12 mouse cellular contexts compared by ENCODE assay signal in the genomic region with DNA sequence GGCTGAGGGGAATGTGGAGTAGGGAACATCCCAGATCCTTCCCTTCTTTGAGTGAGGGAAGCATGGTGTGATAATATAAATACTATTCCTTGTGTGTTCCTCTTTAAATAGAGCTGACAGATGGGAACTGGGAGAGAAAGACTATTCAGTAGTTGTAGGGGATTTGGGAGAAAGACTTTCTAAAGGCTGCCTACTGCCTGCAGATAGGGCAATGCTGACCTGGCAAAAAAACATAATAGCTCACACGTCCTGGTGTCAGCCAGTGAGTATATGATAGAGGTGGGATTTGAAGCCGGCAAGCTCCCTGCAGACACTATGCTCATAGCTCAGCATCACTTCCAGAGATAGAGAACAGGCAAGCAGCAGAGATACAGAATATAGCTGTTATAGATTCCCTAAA. TPM values are rescaled to one million over a fixed set of nuclear protein-coding genes. Genes with fewer than 3 reads are reported as not detected.
DNase-seq lines count a peak whose midpoint lies in the region; ATAC-seq lines count a peak whose summit lies in the region.
"Had no signal": no experiment of that assay in that cellular context is flagged by ENCODE, and none has a peak within 500 bp of the region (broad histone marks: within the 10 kb centered on the region; RNA-seq: fewer than 3 reads in every experiment).

No protein-coding gene starts in this region.

- H3K27me3 ChIP-seq in heart, embryonic 11.5 days (ENCODE audit: control insufficient read depth, insufficient read depth, low read length): no peaks in the 10 kb centered on the region
- H3K27me3 ChIP-seq in forebrain, embryonic 16.5 days (replicated peaks; ENCODE audit: control insufficient read depth, insufficient read depth, low read length): no peaks in the 10 kb centered on the region
- no peaks in the 10 kb centered on the region for H3K27me3 ChIP-seq in midbrain, embryonic 13.5 days
- H3K27me3 ChIP-seq: kidney, embryonic 15.5 days had no signal

- peaks cover 48% of the 10 kb centered on the region for H3K4me1 ChIP-seq in heart, embryonic 11.5 days (ENCODE audit: control insufficient read depth, insufficient read depth, low read length)
- peaks cover 45% of the 10 kb centered on the region for H3K4me1 ChIP-seq in forebrain, embryonic 16.5 days (replicated peaks; ENCODE audit: control insufficient read depth, insufficient read depth, low read length)
- H3K4me1 ChIP-seq in midbrain, embryonic 13.5 days (replicated peaks): peaks cover 65% of the 10 kb centered on the region

- no peaks in the 10 kb centered on the region for H3K9me3 ChIP-seq in heart, embryonic 11.5 days (replicated peaks; ENCODE audit: control insufficient read depth, low read length)
- no peaks in the 10 kb centered on the region for H3K9me3 ChIP-seq in forebrain, embryonic 16.5 days (ENCODE audit: control insufficient read depth, low read length)
- H3K9me3 ChIP-seq in midbrain, embryonic 13.5 days: no peaks in the 10 kb centered on the region
- H3K9me3 ChIP-seq: kidney, embryonic 15.5 days; liver, embryonic 12.5 days had no signal

- H3K4me3 ChIP-seq in heart, embryonic 11.5 days (ENCODE audit: low read depth, low read length): no peak overlapping the region; the same call in 1 of the 2 replicates
- no peak overlapping the region for H3K4me3 ChIP-seq in forebrain, embryonic 16.5 days (replicated peaks; ENCODE audit: low read length)
- H3K4me3 ChIP-seq in midbrain, embryonic 13.5 days (replicated peaks): peak overlapping the region; percentile 84
- H3K4me3 ChIP-seq: kidney, embryonic 15.5 days; liver, embryonic 12.5 days had no signal

- no peak for ATAC-seq in heart, embryonic 11.5 days (replicated peaks; ENCODE audit: insufficient number of reproducible peaks, low FRiP score, low TSS enrichment)
- ATAC-seq in forebrain, embryonic 16.5 days: no peak
- no peak for ATAC-seq in midbrain, embryonic 13.5 days
- no peak for ATAC-seq in megakaryocyte-erythroid progenitor cell, adult 5-6 weeks (replicated peaks; ENCODE audit: low FRiP score, low TSS enrichment, poor library complexity, severe bottlenecking)
- ATAC-seq: liver, embryonic 12.5 days had no signal

- no peak for DNase-seq in heart, postnatal 4 days
- peak; percentile 40 for DNase-seq in brain, adult 2 months (ENCODE audit: low read depth, low spot score)
- DNase-seq in cerebellum, adult 8-10 months: no peak
- no peak for DNase-seq in layer of hippocampus, postnatal 25 days (ENCODE audit: extremely low spot score in 1 of 2, low spot score in 1 of 2)
- DNase-seq: B cell, adult 2 months; lung, postnatal 36 days had no signal

- H3K4me2 ChIP-seq in heart, embryonic 11.5 days: peak overlapping the region; percentile 3; the same call in 1 of the 2 replicates
- H3K4me2 ChIP-seq in forebrain, embryonic 16.5 days (ENCODE audit: low read length): peak overlapping the region; percentile 85
- H3K4me2 ChIP-seq in midbrain, embryonic 13.5 days (replicated peaks): peak overlapping the region; percentile 84
- H3K4me2 ChIP-seq: liver, embryonic 12.5 days had no signal

- no peaks in the 10 kb centered on the region for H3K36me3 ChIP-seq in heart, embryonic 11.5 days (ENCODE audit: control insufficient read depth, insufficient read depth, low read length)
- H3K36me3 ChIP-seq in forebrain, embryonic 16.5 days (ENCODE audit: control insufficient read depth, insufficient read depth): no peaks in the 10 kb centered on the region
- no peaks in the 10 kb centered on the region for H3K36me3 ChIP-seq in midbrain, embryonic 13.5 days
- H3K36me3 ChIP-seq: kidney, embryonic 15.5 days; liver, embryonic 12.5 days had no signal

- no peak overlapping the region for H3K27ac ChIP-seq in heart, embryonic 11.5 days (ENCODE audit: low read depth, low read length)
- H3K27ac ChIP-seq in forebrain, embryonic 16.5 days (ENCODE audit: low read length): no peak overlapping the region
- no peak overlapping the region for H3K27ac ChIP-seq in midbrain, embryonic 13.5 days
- H3K27ac ChIP-seq: kidney, embryonic 15.5 days; liver, embryonic 12.5 days had no signal

- 21% methylated on average over 2 of the region's 2 CpGs for WGBS in heart, embryonic 11.5 days (ENCODE audit: insufficient replicate concordance)
- 13% methylated on average over 2 of the region's 2 CpGs for WGBS in forebrain, embryonic 16.5 days
- 13% methylated on average over 2 of the region's 2 CpGs for WGBS in midbrain, embryonic 13.5 days

- H3K9ac ChIP-seq in heart, embryonic 11.5 days (ENCODE audit: low read depth, low read length): no peak overlapping the region
- peak overlapping the region; percentile 33; the same call in 1 of the 2 replicates for H3K9ac ChIP-seq in forebrain, embryonic 16.5 days (replicated peaks; ENCODE audit: low read depth, low read length)
- peak overlapping the region; percentile 98 for H3K9ac ChIP-seq in midbrain, embryonic 13.5 days (replicated peaks)
- H3K9ac ChIP-seq: kidney, embryonic 15.5 days; liver, embryonic 12.5 days had no signal

RNA-seq across cellular contexts. Expression of a gene that starts 3.2 kb away (rescaled TPM):
- 7.7 and 10.3 TPM in 2 replicates for polyA plus RNA-seq in heart, embryonic 11.5 days (2014; fragmentation: Nextera tagmentation; extraction: Ambion mirVana)
- total RNA-seq in heart, postnatal 4 days (2021): 10 to 100 TPM; 29.8 to 30.8 TPM
- polyA plus RNA-seq in forebrain, embryonic 16.5 days (2015; fragmentation: Nextera tagmentation; extraction: Ambion mirVana): 16.0 and 17.9 TPM in 2 replicates
- 14.6 and 17.0 TPM in 2 replicates for polyA plus RNA-seq in midbrain, embryonic 13.5 days (2015; fragmentation: Nextera tagmentation; extraction: Ambion mirVana)
- 3.5 and 4.0 TPM in 2 replicates for total RNA-seq in megakaryocyte-erythroid progenitor cell, adult 5-6 weeks (2014; fragmentation: Nextera tagmentation)
- total RNA-seq in megakaryocyte-erythroid progenitor cell, adult 5-6 weeks (2017): 0.33 and 0.88 TPM in 2 replicates
- 10 to 100 TPM; 12.3 to 17.3 TPM for total RNA-seq in layer of hippocampus, postnatal 25 days (2021)

RNA-seq across cellular contexts. Expression of a gene that starts 18.3 kb away (rescaled TPM):
- polyA plus RNA-seq in heart, embryonic 11.5 days (2014; fragmentation: Nextera tagmentation; extraction: Ambion mirVana): 34.4 and 41.2 TPM in 2 replicates
- total RNA-seq in heart, postnatal 4 days (2021): 10 to 100 TPM; 55.1 to 59.8 TPM
- polyA plus RNA-seq in forebrain, embryonic 16.5 days (2015; fragmentation: Nextera tagmentation; extraction: Ambion mirVana): 42.5 and 50.6 TPM in 2 replicates
- polyA plus RNA-seq in midbrain, embryonic 13.5 days (2015; fragmentation: Nextera tagmentation; extraction: Ambion mirVana): 42.3 and 46.1 TPM in 2 replicates
- 126 and 190 TPM in 2 replicates for total RNA-seq in megakaryocyte-erythroid progenitor cell, adult 5-6 weeks (2014; fragmentation: Nextera tagmentation)
- total RNA-seq in megakaryocyte-erythroid progenitor cell, adult 5-6 weeks (2017): 110 and 145 TPM in 2 replicates
- 10 to 100 TPM; 65.5 to 91.1 TPM for total RNA-seq in layer of hippocampus, postnatal 25 days (2021)

Comparison
In these comparisons a context has a peak if more than half of its experiments do, and no peak if none do; other contexts are left out.
1. H3K4me2 ChIP-seq: peak in every context shown above with its lines; median percentile 85 in forebrain, embryonic 16.5 days; 84 in midbrain, embryonic 13.5 days; 3 in heart, embryonic 11.5 days.